Mouse (Mus musculus) brain, embryonic 18.5 days (tissue): ENCODE results near the gene Yif1b.
"Not testable (repeated sequence)": the region's sequence is repeated elsewhere in the genome, so short reads cannot be mapped to it uniquely, and the experiment has no call there.

Experiments
- DNase-seq: peaks from one replicate; pipeline ENCODE4 v3.0.0-alpha.2; 2012; ENCODE audit warnings: low read depth, low spot score

Gene Yif1b

DNA sequence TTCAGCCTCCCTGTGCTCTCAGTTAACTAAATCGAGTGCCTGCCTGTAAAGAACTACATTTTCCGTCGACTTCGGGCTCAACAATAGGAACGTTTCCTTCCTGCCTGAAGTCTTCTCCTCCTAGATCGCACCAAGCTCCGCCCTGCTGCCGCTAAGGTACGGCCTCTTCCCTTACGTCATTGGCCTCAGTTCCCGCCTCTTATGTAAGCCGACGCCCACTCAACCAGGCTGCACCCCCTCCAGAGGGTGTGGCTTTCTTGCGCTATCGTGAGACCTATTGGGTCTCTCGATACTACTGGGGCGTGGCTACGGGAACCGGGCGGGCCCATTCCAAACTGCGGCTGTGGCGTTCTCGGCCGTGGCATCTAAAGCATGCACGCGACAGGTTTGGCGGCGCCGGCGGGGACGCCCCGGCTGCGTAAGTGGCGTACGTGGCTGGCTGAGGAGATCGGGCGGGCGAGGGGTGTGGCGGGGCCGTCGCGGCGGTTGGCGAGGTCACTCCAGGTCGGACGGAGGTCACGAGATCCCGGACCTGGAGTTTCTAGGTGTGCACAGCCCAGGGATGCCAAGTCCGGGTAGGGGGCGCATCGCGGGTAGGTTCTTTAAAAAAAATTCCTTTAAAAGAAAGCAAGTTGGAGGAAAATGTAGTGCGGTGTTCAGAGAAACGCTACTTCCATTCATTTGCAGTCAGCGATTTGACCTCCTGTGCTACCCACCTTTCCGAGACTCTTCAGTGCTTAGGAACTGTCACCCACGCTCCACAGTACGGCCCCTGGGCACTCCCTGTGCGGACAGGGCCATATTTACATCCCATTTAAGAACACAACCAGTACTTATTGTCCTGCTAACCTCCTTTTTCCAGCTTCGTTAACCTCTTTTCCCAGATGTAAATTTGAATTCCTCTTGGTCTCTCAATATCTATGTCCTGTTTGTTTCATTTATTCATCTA lies at the start of gene Yif1b:
Gene Yif1b (plus strand): TSS at position 311 of the 949 bp plus-strand sequence.
- peak; percentile 99 for DNase-seq

DNA sequence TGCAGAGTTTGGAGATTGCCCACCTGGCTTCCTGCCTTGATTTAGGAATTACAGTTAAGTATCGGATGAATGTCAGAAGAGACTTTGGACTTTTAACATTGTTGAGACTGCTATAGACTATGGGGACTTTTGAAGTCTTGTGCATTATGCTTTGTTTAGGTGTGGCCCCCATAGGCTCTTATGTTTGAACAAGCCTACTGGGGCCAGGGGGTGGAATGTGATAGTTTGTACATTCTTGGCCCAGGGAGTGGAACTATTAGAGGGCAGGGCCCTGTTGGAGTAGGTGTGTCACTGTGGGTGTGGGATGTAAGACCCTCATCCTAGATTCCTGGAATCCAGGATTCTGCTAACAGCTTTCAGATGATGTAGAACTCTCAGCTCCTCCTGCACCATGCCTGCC lies 43.9 kb upstream of the Yif1b start:
- DNase-seq: not testable (repeated sequence)

DNA sequence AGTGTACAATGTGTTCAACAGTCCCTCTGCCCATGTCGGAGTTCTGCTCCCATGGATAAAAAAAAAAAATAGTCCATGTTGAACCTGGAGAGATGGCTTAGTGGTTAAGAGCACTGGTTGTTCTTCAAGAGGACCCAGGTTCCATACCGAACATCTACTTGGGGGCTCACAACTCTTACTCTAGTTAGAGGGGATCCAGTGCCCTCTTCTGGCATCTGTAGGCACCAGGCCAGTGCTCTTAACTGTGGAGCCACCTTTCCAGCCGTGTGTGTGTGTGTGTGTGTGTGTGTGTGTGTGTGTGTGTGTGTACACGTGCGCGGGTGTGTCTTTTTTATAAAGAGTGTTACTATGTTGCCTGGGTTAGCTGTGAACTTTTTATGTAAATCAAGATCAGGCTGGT lies 35.6 kb upstream of the Yif1b start:
- no peak for DNase-seq

DNA sequence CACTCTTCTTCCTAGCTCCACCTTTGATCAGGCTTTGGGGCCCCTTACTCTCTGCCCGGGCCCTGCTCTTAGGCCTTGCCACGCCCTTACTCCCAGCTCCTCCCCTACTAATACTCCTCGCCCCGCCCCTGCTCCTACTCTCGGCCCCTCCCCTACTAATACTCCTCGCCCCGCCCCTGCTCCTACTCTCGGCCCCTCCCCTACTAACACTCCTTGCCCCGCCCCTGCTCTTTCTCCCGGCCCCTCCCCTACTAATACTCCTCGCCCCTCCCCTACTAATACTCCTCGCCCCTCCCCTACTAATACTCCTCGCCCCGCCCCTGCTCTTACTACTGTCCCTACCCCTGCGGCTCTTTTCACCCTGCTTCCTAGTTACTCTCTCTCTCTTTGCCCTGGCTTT lies 27.1 kb upstream of the Yif1b start:
- DNase-seq: not testable (repeated sequence)

DNA sequence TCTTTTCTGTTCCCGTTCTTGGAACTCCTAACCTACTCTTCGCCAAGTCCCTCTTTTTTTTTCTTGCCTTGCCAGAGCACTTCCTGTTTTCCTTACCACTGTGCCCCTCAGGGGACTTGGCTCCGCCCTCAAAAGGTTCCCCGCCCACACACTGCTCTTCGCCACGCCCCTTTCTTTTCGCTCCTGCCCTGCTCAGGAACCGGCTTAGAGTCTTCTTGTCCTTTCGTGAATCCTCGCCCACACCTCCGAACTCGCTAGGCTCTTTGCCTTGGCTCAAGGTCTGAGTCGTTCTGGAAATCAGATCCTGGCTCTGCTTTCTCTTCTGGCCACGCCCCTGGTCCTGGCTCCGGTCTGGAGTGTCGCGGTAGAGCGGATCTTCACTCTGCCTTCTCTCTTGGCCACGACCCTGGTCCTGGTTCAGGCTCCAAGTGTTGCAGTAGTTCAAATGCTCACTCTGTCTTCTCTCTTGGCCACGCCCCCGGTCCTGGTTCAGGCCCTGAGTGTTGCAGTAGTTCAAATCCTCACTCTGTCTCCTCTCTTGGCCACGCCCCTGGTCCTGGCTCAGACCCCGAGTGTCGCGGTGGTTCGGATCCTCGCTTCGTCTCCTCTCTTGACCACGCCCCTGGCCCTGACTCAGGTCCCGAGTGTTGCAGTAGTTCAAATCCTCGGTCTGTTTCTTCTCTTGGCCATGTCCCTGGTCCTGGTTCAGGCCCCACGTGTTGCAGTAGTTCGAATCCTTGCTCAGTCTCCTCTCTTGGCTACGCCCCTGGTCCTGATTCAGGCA lies 26.5 kb upstream of the Yif1b start:
- DNase-seq: no peak

DNA sequence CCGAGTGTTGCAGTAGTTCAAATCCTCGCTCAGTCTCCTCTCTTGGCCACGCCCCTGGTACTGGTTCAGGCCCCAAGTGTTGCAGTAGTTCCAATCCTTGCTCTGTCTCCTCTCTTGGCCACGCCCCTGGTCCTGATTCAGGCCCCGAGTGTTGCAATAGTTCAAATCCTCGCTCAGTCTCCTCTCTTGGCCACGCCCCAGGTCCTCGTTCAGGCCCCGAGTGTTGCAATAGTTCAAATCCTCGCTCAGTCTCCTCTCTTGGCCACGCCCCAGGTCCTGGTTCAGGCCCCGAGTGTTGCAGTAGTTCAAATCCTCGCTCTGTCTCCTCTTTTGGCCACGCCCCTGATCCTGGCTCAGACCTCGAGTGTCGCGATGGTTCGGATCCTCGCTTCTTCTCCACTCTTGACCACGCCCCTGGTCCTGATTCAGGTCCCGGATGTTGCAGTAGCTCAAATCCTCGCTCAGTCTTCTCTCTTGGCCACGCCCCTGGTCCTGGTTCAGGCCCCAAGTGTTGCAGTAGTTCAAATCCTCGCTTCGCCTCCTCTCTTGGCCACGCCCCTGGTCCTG lies 25.8 kb upstream of the Yif1b start:
- DNase-seq: no peak

DNA sequence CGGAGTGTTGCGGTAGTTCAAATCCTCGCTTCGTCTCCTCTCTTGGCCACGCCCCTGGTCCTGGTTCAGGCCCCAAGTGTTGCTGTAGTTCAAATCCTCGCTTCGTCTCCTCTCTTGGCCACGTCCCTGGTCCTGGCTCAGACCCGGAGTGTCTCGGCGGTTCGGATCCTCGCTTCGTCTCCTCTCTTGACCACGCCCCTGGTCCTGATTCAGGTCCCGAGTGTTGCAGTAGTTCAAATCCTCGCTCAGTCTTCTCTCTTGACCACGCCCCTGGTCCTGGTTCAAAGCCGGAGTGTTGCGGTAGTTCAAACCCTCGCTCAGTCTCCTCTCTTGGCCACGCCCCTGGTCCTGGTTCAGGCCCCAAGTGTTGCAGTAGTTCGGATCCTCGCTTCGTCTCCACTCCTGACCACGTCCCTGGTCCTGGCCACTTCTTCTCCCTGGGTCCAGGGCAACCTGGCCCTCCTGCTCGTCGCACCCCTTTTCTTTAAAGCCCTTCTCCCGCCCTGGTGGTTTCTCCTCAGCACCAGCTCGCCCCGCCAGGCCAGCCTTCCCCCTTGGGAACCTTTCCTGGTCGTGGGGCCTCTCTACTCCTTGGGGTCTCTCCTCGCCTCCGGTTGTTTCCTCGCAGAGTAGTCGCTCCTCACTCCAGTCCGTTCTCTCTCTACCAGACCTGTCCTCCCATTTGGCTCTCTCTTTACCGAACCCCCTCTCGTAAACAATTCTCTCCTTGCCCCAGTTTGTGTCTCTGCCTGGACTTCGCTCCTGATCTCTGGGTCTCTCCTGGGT lies 25.2 kb upstream of the Yif1b start:
- not testable (repeated sequence) for DNase-seq

DNA sequence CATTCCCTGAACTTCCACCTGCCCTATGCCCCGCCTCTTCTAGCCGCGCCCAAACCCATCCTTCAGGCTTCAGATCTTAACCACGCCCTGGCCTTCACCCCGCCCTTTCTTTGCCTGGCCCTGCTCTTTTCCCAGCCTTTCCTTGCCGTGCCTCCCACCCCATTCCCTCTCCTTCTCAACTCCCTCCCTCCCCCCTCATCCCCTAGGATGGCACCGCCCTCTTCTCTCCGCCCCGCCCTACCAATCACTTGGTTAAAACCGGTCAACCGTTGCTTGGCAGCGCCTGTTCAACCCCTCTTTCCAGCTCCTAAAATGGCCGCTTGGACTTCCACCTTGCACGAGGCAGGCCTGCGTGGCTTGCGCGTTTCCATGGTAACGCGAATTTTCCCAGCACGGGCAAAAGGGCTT lies 24.4 kb upstream of the Yif1b start, which contains the start of gene Catsperg1:
Gene Catsperg1 (minus strand): TSS at position 361 of the 408 bp plus-strand sequence.
- DNase-seq: no peak

DNA sequence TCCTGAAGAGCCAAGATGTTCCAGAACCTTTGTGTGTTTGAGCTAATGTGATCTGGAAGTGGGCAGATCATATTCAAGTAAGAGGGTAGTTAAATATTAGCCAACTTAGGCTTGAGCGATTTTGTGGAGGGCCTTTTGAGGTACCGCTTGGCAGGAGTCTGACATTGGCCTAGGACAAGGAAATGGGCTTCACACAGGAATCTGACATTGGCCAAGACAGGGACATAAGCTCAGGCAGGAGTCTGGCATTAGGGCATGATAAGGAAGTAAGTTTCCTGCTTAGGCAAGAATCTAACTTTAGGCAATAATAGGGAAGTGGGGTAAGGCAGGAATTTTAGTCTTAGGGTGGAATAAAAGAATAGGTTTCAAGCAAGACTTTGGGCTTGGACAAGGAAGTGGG lies 23.9 kb upstream of the Yif1b start:
- DNase-seq: no peak

DNA sequence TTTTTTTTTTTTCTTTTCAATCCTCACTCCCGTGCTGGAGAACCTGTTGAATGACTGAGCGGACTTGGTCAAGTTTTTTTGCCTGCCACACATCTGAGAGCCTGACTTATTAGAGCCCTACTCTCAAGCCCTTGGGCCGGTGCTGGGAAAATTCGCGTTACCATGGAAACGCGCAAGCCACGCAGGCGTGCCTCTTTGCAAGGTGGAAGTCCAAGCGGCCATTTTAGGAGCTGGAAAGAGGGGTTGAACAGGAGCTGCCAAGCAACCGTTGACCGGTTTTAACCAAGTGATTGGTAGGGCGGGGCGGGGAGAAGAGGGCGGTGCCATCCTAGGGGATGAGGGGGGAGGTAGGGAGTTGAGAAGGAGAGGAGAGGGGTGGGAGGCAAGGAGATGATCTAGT lies 23.3 kb upstream of the Yif1b start:
- no peak for DNase-seq

DNA sequence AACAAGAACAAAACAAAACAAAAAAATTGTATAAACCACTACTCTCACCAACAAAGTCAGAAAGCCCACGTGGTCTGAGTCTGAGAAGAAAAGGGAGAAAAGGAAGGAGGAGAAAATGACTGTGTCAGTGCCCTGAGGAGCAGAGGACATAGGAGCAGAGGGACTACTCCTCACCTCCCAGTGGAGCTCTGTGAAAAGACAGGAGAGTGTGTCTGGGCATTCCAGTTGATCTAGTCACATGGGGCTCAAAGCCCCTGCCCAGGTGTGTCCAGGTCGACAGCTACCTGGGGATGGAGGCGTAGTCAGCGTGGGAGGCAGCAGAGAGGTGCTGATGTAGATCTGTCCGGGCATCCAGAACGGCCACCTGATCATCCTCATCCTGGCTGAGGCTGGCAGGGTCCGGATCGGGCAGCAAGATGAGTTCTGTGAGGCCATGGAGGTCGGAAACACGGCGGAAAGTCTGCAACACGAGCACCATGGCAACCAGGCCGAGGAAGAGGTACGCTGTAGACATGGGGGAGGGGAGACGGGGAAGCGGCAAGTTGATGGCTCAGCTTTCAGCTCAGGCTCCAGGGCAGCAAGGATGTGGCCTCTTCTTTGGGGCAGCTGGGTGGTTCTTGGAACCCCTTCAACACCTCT lies 13.3 kb upstream of the Yif1b start:
- no peak for DNase-seq

DNA sequence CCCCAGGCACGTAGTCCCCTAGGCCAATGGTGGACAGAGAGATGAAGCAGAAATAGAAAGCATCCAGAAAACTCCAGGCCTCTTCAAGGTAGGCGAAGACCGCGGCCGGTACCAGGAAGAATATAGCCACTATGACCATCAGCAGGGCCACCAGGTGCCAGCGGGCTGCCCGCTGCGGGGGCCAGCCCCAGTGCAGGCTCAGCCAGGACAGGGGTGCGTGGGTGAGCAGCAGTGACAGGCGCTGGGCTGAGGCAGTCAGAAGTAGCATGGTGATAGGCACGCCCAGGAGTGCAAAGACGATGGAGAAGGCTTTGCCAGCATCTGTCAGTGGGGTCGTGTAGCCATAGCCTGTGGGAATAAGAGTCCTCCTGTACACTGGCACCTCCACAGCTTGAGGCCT lies 12.6 kb upstream of the Yif1b start:
- DNase-seq: no peak

DNA sequence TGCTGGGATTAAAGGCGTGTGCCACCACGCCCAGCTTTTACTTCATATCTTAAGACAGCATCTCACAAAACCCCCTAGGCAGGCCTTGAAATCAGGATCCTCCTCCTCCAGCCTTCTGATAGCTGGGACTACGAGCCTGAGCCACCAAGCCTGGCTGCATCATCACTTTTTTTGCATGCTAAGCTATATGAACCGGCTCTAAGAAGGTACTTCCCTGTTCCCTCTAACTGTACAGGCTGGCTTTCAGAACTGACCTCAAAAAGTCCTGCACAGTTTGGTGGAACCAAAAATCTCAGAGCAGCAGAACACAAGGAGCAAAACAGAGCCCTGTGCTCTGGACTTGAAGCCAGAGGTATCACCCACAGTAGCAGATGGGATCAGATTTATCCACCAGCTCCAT lies 9.9 kb upstream of the Yif1b start:
- no peak for DNase-seq

DNA sequence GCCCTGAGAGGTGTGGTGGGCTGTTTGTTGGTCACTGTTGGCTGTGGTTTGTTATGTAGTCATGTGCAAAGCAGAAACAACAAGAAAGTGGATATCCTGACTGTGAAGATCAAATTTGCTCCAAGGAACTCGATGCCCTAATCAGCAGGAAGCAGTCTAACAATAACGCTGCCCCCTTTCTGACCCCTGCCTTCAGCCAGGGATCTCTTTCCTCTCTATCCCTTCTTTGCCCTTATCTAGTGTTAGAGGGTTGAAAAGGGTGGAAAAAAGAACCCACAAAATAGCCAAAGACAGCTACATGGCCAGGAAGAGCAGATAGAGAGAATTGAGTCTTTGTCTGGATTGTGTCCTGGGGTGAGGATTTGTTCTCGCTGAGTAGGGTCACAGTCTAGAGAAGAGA lies 7.6 kb upstream of the Yif1b start:
- DNase-seq: no peak

DNA sequence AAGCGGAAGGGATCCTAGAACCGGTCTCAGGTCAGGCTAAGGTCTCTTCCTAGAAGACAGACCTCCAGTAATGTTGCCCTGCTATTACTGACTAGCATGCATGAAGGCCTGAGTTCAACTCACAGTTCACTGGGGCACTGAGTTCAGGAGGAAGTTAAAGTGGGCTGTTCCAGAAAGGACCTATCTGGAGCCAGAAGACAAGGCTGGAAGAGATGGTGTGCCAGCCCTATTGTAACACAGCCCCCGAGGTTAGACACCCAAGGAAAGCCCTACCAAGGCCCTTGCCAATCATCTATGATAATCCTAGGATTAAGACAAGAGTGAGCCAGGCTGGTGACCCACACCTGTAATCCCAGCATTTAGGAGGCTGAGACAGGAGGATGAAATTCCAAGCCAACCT lies 6.6 kb upstream of the Yif1b start:
- no peak for DNase-seq

DNA sequence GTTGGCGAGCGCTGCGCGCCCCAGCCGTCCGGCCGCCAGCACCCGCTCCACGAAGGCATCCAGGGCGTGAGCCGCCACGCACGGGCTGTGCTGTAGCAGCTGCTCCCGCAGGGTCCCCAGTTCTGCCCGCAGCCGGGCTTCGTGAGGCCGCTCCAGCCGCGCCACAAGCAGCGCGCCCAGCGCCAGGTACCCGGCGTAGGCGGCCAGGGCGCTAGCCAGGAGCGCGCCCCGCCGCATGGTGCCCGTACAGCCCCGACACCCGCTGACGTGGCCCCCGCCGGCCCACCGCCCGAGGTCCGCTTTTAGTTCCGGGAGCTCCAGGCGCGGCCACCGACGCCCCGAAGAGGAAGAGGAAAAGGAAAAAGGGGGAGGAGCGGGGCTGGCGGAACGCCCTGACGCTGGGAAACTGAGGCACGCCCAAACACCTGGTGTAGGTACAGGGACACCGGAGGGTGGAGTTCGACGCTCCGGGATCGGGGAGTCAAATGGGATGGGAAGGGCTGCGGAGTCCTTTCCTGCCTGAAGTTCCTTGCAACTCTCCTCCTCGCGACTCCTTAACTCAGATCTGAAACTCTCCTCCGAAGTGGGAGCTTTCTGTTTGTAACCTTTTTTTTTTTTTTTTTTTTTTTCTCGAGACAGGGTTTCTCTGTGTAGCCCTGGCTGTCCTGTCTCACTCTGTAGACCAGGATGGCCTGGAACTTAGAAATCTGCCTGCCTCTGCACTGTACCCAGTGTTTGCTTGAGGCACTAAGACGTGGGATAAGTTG lies 5.7 kb upstream of the Yif1b start, which contains the start of gene Kcnk6:
Gene Kcnk6 (minus strand): TSS at position 269 of the 767 bp plus-strand sequence.
- DNase-seq: no peak

DNA sequence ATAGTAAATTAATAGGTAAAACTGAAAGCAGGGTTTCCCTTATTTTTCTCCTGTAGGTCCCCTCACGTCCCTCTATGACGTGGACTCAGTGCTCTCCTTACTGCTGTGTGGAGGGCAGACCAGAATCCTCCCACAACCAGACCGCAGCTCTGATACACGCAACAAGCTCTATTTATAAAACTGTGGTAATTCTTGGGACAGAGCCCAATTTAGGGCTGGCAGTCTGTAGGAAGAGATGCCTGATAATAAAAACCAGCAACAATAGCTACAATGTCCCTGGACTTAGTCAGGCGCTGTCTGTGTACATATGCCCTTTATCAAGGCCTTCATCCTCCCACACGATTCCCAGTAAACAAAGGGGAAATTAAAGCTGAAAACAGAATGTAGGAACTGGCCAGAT lies 4.4 kb upstream of the Yif1b start:
- DNase-seq: no peak

DNA sequence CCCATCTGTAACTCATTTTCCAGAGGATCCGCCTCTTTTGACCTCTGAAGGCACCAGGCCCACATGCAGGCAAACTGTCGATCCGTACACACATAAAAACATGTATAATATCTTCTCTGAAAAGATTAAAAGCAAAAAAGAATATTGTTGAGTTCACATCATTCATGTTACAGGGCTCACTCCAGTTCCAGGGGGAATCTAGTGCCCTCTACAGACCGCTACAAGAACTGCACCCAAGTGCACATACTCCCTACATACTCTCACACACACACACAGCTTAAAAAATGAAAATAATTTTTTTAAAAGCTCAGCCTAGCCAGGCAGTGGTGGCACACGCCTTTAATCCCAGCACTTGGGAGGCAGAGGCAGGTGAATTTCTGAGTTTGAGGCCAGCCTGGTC lies 3.5 kb upstream of the Yif1b start:
- DNase-seq: no peak

DNA sequence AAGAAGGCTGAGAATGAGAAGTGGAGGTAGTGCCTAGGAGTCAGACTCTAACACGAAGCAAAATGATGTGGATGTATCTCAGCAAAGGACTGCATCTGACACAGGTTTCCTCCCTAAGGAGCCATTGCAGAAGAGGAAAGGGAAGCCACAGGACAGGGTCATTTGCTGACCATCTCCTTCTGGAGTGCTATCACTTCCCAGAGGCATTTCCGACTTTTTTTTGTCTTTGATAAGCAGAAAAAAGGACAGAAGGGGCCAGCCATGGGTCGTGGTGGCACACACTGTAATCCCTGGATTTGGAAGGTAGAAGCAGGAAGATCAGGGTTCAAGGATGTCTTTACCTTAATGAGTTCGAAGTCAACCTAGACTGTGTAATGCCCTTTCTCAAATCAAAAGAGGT lies 1.5 kb upstream of the Yif1b start:
- no peak for DNase-seq

DNA sequence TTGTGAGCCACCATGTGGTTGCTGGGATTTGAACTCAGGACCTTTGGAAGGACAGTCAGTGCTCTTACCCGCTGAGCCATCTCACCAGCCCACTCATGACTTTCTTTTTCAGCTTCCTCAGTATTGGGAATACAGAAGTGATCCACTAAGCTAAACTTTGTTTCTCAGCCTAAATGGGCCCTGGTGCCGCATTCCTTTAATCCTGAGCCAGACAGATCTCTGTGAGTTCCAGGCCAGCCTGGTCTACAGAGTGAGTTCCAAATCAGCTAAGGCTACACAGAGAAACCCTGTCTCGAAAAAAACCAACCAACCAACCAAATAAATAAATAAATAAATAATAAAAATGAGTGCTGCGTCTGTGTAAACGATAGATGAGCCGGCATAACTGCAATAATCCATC lies 533 bp upstream of the Yif1b start:
- not testable (repeated sequence) for DNase-seq
